Mouse (Mus musculus): ENCODE measurements at regions not wholly inside any gene's neighbourhood (a gene's known extent, or its start where the extent isn't known, plus 50 kb on each side); places are given as distances from the start of the nearest gene placed in this dataset.

- DNase-seq, result no peak
- no peaks in the 10 kb centered on the region for H3K4me1 ChIP-seq (ENCODE audit: control insufficient read depth, insufficient read depth, low read length)
- TF ChIP-seq POLR2A (IDR thresholded peaks at IDR 0.05; ENCODE audit: borderline replicate concordance, insufficient read depth, low read length) (no peak), CTCF (IDR thresholded peaks at IDR 0.05; ENCODE audit: borderline replicate concordance, insufficient read depth, low read depth, low read length) (no peak)
- no peak overlapping the region for H3K27ac ChIP-seq (ENCODE audit: insufficient read depth, low read length)
- H3K27me3 ChIP-seq (ENCODE audit: control insufficient read depth, insufficient read depth, low read length), result no peaks in the 10 kb centered on the region; the same call in 1 of the 2 replicates
- H3K4me3 ChIP-seq (replicated peaks; ENCODE audit: insufficient read depth, low read depth, low read length), result no peak overlapping the region
- WGBS, result 96% methylated on average over 4 of the region's 4 CpGs
Observed at GRCm38 (mm10) chr10:97248522-97248921, 230.9 kb upstream of the Dcn start.

- no peak for DNase-seq
- WGBS, result 85% methylated on average over 1 of the region's 1 CpGs
- Histone ChIP-seq H3K27ac (ENCODE audit: insufficient read depth, low read length) (no peak overlapping the region), H3K4me3 (replicated peaks; ENCODE audit: insufficient read depth, low read depth, low read length) (no peak overlapping the region), H3K27me3 (ENCODE audit: control insufficient read depth, insufficient read depth, low read length) (no peaks in the 10 kb centered on the region; the same call in 1 of the 2 replicates), H3K4me1 (ENCODE audit: control insufficient read depth, insufficient read depth, low read length) (no peaks in the 10 kb centered on the region)
- TF ChIP-seq CTCF (IDR thresholded peaks at IDR 0.05; ENCODE audit: borderline replicate concordance, insufficient read depth, low read depth, low read length) (no peak), POLR2A (IDR thresholded peaks at IDR 0.05; ENCODE audit: borderline replicate concordance, insufficient read depth, low read length) (no peak)
Observed at GRCm38 (mm10) chr10:97249760-97250159, 229.6 kb upstream of the Dcn start.

GRCm38 (mm10) chr10:97250167-97250566 lies 229.2 kb upstream of the Dcn start:
- H3K4me1 ChIP-seq (ENCODE audit: control insufficient read depth, insufficient read depth, low read length), result no peaks in the 10 kb centered on the region
- WGBS, result 69% methylated on average over 2 of the region's 2 CpGs
- no peak overlapping the region for H3K27ac ChIP-seq (ENCODE audit: insufficient read depth, low read length)
- no peaks in the 10 kb centered on the region; the same call in 1 of the 2 replicates for H3K27me3 ChIP-seq (ENCODE audit: control insufficient read depth, insufficient read depth, low read length)
- no peak overlapping the region for H3K4me3 ChIP-seq (replicated peaks; ENCODE audit: insufficient read depth, low read depth, low read length)
- DNase-seq, result no peak
- TF ChIP-seq CTCF (IDR thresholded peaks at IDR 0.05; ENCODE audit: borderline replicate concordance, insufficient read depth, low read depth, low read length) (no peak), POLR2A (IDR thresholded peaks at IDR 0.05; ENCODE audit: borderline replicate concordance, insufficient read depth, low read length) (no peak)

GRCm38 (mm10) chr10:97265959-97266517 lies 213.4 kb upstream of the Dcn start:
- no peaks in the 10 kb centered on the region for H3K4me1 ChIP-seq (ENCODE audit: control insufficient read depth, insufficient read depth, low read length)
- DNase-seq, result no peak
- 33% methylated on average over 6 of the region's 6 CpGs for WGBS

GRCm38 (mm10) chr10:97282416-97282815 lies 197.0 kb upstream of the Dcn start:
- no peak overlapping the region for H3K27ac ChIP-seq (ENCODE audit: insufficient read depth, low read length)
- no peak for DNase-seq
- H3K4me1 ChIP-seq (ENCODE audit: control insufficient read depth, insufficient read depth, low read length), result no peaks in the 10 kb centered on the region
- no peaks in the 10 kb centered on the region for H3K27me3 ChIP-seq (ENCODE audit: control insufficient read depth, insufficient read depth, low read length)
- WGBS, result 89% methylated on average over 2 of the region's 2 CpGs
- TF ChIP-seq CTCF (IDR thresholded peaks at IDR 0.05; ENCODE audit: borderline replicate concordance, insufficient read depth, low read depth, low read length) (no peak), POLR2A (IDR thresholded peaks at IDR 0.05; ENCODE audit: borderline replicate concordance, insufficient read depth, low read length) (no peak)
- no peak overlapping the region for H3K4me3 ChIP-seq (replicated peaks; ENCODE audit: insufficient read depth, low read depth, low read length)

More at GRCm38 (mm10) chr10:97265959-97266517, 213.4 kb upstream of the Dcn start:
- TF ChIP-seq POLR2A (IDR thresholded peaks at IDR 0.05; ENCODE audit: borderline replicate concordance, insufficient read depth, low read length) (no peak), CTCF (IDR thresholded peaks at IDR 0.05; ENCODE audit: borderline replicate concordance, insufficient read depth, low read depth, low read length) (no peak)
- H3K27ac ChIP-seq (ENCODE audit: insufficient read depth, low read length), result no peak overlapping the region
- no peak overlapping the region for H3K4me3 ChIP-seq (replicated peaks; ENCODE audit: insufficient read depth, low read depth, low read length)
- no peaks in the 10 kb centered on the region for H3K27me3 ChIP-seq (ENCODE audit: control insufficient read depth, insufficient read depth, low read length)

GRCm38 (mm10) chr10:97282841-97283496 lies 196.4 kb upstream of the Dcn start:
- Histone ChIP-seq H3K4me3 (replicated peaks; ENCODE audit: insufficient read depth, low read depth, low read length) (no peak overlapping the region), H3K4me1 (ENCODE audit: control insufficient read depth, insufficient read depth, low read length) (no peaks in the 10 kb centered on the region), H3K27ac (ENCODE audit: insufficient read depth, low read length) (no peak overlapping the region), H3K27me3 (ENCODE audit: control insufficient read depth, insufficient read depth, low read length) (no peaks in the 10 kb centered on the region)
- WGBS, result 66% methylated on average over 4 of the region's 4 CpGs
- TF ChIP-seq CTCF (IDR thresholded peaks at IDR 0.05; ENCODE audit: borderline replicate concordance, insufficient read depth, low read depth, low read length) (no peak), POLR2A (IDR thresholded peaks at IDR 0.05; ENCODE audit: borderline replicate concordance, insufficient read depth, low read length) (no peak)
- no peak for DNase-seq

- Histone ChIP-seq H3K4me1 (ENCODE audit: control insufficient read depth, insufficient read depth, low read length) (no peaks in the 10 kb centered on the region), H3K27me3 (ENCODE audit: control insufficient read depth, insufficient read depth, low read length) (no peaks in the 10 kb centered on the region), H3K4me3 (replicated peaks; ENCODE audit: insufficient read depth, low read depth, low read length) (no peak overlapping the region), H3K27ac (ENCODE audit: insufficient read depth, low read length) (no peak overlapping the region)
- DNase-seq, result no peak
- WGBS, result 77% methylated on average over 3 of the region's 3 CpGs
- TF ChIP-seq POLR2A (IDR thresholded peaks at IDR 0.05; ENCODE audit: borderline replicate concordance, insufficient read depth, low read length), result no peak
- no peak for TF ChIP-seq CTCF (IDR thresholded peaks at IDR 0.05; ENCODE audit: borderline replicate concordance, insufficient read depth, low read depth, low read length)
Observed at GRCm38 (mm10) chr10:97304791-97305355, 174.5 kb upstream of the Dcn start.

- no peak overlapping the region for H3K27ac ChIP-seq (ENCODE audit: insufficient read depth, low read length)
- no peak for DNase-seq
- TF ChIP-seq CTCF (IDR thresholded peaks at IDR 0.05; ENCODE audit: borderline replicate concordance, insufficient read depth, low read depth, low read length), result no peak
- no peak for TF ChIP-seq POLR2A (IDR thresholded peaks at IDR 0.05; ENCODE audit: borderline replicate concordance, insufficient read depth, low read length)
- no peaks in the 10 kb centered on the region; the same call in 1 of the 2 replicates for H3K4me1 ChIP-seq (ENCODE audit: control insufficient read depth, insufficient read depth, low read length)
- no peak overlapping the region for H3K4me3 ChIP-seq (replicated peaks; ENCODE audit: insufficient read depth, low read depth, low read length)
- H3K27me3 ChIP-seq (ENCODE audit: control insufficient read depth, insufficient read depth, low read length), result no peaks in the 10 kb centered on the region
- WGBS, result 87% methylated on average over 5 of the region's 5 CpGs
Observed at GRCm38 (mm10) chr10:97309580-97309979, 169.8 kb upstream of the Dcn start.
